Mouse (Mus musculus) megakaryocyte, embryonic 14.5 days (primary cell): Measurements from ENCODE around the gene Mob3b.

Source experiments
- FLI1 ChIP-seq: IDR thresholded peaks from 2 replicates; pipeline ENCODE4 v1.6.1; 2012; ENCODE audit warnings: low read length, inconsistent platforms, mixed read lengths
- GATA1 ChIP-seq: IDR thresholded peaks from 3 replicates; pipeline ENCODE4 v1.6.1; 2012; ENCODE audit warnings: mixed read lengths, low read length, inconsistent platforms, borderline replicate concordance

GRCm38 (mm10) chr4:35157815-35158214 lies 531 bp upstream of the Mob3b start:
- no peak for TF ChIP-seq GATA1
- no peak for TF ChIP-seq FLI1
